Mouse (Mus musculus) brain, embryonic 18.5 days (tissue): ENCODE results near the gene Kdm7a.

Experiments
- DNase-seq: peaks from one replicate; pipeline ENCODE4 v3.0.0-alpha.2; 2012; ENCODE audit warnings: low read depth, low spot score

Kdm7a gene

DNA sequence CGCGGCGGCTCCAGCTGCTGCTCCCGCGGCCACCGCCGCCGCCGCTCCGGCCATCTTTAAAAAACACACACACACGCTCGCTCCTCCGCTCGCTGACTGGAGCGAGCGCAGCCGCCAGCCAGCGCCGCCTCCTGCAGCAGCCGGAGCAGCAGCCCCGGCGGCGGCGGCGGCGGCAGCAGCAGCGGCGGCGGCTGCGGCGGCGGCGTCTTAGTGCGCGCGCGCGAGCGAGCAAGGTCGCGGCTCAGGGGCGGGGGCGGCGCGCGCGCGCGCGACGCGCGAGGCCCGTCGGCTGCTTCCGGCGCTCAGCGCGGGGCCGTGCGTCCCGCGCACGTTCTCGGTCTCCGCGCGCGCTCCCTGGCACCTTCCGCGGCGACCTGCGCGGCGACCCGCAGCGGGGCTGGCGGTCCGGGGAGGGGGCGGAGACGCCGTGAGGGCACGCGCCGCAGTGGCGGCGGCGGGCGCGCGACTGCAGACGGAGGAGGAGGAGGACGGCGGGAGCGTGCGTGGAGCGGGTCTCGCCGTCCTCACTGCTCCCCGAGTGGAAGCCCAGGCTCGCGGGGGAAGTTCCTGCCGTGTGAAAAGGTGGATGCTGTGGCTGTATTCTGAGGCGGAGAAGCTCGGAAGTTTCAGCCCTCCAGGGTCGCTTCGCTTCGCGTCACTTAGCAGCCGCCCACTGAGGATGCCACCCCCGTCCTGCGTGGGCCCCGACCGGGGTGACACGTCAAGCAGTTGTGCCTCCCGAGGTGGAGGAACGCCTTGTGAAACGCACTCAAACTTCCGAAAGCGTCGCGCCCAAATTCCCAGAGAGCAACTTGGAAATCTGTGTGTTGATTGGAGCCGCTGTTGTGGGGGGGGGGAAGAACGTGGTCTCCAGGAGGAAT is at the start of gene Kdm7a:
TSS of gene Kdm7a (minus strand) at position 209 of the 881 bp plus-strand sequence.
- DNase-seq, result peak; percentile 77

DNA sequence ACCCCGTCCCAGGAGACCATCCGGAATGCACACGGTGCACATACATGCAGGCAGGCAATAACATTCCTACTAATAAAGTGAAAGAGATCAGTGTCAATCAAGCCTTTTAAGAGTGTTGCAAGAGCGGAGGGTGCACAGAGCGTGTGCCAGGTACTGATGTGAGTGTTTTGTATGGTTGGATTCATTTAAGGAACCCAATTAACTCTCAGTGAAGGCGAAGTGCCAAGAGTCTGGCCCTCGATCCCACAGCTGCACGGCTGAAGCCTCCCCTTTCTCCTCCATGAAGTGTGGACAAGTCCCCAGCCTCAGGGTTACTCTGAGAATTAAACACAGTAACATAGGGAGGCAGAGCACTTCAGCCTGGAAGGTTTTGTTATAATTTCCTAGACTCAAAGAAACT is 48.7 kb upstream of the Kdm7a start:
- DNase-seq, result no peak

DNA sequence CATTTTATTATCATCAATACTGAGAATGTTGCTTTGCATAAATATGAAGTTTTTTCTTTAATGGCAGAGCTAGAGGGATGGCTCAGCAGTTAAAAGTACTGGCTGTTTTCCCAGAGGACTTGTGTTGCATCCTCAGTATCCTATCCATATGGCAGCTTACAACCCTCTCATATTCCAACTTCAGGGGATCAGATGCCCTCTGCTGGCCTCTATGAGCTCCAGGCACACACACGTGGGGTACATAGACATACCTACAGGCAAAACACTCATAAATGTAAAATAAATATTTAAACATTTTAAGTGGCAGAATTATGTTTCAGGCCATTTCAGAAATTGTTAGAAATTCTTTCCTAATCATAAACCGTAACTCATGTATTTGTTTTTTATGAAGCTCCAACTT is 43.5 kb upstream of the Kdm7a start:
- no peak for DNase-seq

DNA sequence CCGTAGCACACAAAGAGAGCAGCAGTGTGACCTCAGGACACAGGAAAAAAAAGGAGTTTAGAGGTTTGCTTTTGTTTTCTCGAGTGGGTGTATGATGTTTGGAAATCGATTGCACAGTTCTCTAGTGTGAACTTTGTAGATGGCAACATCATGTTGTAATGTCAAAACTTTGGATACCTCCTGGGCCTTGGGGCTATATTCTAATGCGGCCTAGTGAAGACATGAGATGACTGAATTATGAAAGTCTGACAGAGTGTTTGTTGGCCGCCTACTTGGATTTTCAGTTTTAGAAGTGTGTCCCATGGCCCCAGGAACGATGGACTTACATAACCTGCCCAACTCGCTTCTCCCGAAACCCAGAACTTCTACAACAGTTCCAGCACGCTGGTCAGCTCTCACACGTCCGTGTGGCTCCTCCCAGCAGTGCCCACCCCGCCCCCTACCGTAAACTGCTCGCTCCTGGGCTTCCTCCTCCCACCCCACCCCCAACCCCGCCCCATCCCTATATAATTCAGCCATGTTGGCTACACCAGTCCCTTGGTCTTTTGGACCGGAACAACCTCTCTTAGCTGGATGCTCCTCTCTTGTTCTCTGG is 42.7 kb upstream of the Kdm7a start:
- no peak for DNase-seq

DNA sequence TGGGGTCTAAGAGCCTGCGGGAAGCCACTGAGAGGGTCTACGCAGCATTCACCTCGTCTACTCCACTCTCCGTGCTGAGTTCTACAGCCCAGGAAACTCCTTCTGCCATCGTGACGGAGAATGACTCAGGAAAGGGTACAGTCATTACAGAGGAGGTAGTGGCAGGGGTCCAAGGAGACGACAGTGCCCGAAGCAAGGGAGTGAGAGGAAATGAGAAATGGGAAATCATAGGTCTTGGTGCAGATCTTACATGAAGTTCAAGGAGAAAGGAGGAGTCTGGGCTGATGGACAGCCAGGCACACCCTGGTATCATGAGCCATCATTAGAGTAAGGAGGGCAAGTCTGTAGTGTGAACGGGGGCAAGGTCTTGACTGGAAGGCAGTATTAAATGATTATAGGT is 37.5 kb upstream of the Kdm7a start:
- no peak for DNase-seq

DNA sequence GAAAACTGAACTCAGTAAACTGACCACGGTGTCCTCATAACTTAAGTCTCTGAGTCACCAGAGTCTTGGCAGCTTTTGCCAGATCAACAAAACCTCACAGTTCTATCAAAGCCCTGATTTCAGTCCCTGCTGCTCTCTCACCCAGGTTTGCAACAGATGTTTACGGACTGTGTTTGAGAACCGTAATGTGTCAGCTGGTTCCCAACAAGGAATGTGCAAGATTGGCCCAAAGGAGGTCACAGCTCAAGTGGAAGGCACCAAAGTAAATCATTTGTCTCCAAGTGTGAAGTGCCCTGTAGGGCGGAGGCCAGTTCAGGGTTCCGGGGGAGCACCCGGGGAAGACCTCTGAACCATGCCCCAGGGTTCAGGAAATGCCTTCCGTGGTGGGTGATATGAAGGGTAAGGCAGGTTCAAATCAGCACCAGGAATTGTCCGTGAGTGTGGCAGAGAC is 36.9 kb upstream of the Kdm7a start:
- DNase-seq, result no peak

DNA sequence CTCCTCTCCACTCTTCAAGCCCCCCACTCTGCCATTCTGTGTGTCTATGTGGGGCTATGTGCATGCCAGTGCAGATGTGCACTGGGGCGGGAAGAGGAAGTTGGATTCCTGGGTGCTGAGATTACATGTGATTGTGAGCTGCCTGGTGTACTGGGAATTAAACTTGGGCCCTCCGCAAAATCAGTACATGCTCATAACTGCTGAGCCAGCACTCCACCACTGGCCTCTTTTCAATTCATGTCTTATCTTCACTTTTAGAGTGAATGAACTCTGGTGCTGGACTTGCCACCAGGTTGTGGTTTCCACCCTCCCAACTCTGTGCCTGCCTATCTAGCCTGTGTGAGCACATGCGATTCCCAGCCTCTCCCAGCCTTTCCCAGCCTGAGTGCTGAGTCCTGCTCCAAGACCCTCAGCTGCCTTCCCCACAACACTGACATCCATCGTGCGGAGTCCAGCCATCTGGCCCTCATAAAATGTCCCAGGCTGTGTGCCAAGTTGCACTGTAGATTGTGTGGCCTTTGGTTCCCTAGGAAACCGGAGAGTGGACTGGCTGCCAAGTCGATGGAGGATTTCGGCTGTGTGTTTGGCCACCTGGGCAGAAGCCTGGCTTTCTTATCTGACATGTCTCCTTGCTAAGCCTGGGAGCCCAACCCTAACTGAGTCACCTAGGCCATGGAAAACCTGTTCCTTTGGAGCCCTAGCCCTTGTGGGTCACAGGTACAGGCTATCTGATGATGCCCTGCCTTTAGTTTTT is 36.3 kb upstream of the Kdm7a start:
- peak; percentile 72 for DNase-seq

DNA sequence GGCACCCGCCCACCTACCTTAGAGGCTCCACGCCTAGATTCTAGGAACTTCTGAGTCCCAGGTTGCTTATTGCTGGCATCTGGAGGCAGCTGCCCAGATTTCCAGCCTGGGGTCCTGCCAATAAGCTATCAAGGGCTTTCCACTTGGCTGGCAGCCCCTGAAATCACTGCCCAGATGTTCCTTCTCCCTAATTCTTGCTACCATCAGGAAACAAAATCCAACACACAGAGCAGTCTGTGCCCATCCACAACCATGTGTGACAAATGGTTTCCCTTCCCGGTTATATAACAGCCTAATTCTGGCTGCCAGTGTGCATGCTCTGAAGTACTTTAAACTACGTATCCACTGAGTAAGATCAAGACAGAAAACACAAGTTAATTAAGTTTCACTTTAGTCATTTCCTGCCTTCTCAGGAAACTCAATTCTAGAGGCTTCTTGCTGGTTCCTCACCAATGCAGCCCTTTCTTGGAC is 34.9 kb upstream of the Kdm7a start:
- DNase-seq, result no peak

DNA sequence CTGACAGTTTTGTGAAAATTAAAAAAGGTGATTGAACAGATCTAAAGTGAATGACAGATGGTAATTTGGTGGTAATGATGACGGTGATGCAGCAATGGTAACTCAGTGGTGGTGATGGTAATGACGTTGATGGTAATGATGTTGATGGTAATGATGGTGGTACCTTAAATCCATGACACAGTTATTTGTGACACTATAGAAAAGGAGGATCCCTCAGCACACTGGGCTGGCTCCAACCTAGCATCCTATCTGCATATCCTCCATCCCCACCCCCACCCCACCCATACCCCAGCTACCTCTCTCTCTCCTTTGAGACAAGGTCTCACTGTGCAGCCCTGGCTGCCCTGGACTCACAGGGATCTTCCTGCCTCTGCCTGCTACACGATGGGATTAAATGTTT is 34.4 kb upstream of the Kdm7a start:
- DNase-seq, result no peak

DNA sequence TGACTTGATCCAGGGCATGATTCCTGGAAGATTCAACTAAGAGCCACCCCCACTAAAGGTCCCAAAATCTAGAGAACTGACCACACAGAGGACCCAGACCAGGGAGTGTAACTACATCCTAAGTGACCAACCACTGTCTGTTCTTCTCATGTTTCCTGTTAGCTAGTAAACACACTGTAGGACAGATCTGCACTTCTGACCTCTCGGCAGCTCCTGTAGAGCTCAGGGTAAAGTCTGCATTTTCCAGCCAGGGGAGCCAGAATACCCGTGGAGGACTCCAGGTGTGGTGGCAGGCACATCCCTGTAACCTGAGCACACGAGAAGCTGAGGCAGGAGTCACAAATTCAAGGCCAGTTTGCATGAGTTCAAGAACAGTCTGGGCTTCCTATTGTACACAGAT is 31.3 kb upstream of the Kdm7a start:
- no peak for DNase-seq

DNA sequence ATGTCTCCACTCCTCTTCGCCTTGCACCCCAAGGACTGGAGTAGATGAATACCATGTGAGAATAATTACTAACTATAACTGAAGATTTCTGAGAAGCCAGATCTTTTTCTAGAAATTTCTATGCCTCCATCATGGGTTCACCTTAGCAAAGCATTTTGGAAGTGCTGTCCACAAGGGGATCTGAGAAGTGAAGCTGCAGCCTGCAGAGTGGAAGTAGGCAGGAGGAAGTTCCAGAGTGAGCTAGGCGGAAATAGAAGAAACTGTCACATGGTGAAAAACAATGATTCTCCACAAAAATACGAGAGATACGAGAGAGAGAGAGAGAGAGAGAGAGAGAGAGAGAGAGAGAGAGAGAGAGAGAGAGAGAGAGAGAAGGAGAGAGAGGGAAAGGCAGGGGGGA is 26.0 kb upstream of the Kdm7a start:
- no peak for DNase-seq

DNA sequence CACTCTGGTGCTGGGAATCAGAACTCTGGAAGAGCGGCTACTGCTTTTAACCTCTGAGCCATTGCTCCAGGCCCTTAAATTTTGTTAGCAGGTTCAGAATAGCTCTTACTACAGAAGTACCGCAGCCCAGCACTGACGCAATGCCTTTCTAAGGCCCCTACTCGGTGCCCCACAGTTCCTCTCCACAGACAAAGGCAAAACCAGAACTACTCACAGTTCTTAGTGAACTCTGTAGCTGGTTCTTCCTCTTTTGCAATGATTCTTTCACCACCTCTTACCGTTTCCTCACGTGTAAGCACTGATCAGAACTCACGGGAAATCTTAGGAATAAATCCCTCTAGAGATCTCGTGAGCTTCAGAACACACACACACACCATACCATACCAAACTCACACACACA is 24.1 kb upstream of the Kdm7a start:
- no peak for DNase-seq

DNA sequence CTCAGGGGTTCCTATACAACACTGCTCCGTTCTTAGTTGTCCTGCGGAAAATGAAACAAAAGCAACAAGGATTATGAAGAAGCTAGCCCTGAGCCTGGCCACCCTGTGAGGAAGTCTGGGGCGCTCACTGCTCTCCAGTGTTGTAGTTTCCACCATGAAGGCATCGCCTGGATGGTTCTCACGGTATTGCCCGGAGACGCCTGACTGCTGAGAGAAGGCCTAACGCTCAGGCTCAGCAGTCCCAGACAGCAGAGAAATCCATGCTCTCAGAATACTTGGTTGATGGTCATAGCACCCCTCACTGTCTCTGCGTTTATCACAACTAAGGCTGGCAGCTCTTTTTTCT is 20.0 kb upstream of the Kdm7a start:
- no peak for DNase-seq

DNA sequence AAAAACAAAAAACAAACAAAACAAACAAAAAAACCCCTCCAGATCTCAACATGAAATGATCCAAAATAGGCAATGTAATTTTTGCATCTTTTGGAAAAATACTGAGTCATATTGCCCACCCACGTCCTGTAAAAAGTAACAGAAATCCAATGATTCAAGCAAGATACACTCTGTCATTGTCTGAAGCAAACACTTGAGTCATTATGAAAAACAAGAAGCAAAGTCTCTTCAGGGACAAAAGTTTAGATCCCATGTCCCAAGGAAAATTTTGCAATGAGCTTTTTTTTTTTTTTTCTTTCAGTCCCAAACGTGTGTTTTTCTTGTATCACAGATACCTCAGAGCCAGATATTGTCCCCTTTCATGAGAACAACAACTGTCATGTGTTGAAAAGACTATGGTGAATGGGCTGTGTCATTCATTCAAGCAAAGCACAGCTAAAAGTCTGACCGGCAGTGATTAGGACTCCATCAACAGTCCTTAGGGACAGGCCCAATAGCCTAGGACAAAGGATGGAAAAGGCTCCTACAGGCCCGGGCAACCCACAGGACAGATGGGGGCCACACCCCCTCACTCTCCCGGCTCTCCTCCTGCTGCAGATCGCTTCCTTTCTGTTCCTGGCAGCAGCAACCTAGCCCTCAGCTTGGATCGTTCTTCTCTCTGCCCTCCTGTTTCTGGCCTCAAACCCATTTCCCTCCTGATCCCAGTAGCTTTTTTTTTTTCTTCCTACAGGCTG is 19.5 kb upstream of the Kdm7a start:
- DNase-seq, result no peak

DNA sequence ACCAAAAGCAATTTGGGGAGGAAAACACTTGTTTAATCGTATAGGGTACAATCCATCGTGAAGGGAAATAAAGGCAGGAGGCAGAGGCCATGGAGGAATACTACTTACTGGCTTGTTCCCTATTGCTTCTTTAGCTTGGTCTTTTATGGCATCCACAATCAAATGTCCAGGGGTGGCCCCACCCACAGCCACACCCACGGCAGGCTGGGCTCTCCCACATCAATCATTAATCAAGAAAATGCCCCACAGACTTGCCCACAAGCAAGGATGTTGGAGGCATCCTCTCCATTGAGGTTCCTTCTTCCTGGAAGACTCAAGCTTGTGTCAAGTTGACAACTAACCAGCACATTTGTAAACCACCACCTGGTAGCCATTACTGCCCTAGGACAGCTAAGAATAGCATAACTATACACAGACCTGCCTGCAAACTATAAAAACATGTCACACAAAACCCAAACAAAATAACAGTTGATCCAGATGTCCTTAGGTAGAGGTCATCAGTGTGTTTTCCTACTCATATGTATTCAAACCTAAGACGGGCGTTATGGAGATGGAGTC is 16.8 kb upstream of the Kdm7a start:
- no peak for DNase-seq

DNA sequence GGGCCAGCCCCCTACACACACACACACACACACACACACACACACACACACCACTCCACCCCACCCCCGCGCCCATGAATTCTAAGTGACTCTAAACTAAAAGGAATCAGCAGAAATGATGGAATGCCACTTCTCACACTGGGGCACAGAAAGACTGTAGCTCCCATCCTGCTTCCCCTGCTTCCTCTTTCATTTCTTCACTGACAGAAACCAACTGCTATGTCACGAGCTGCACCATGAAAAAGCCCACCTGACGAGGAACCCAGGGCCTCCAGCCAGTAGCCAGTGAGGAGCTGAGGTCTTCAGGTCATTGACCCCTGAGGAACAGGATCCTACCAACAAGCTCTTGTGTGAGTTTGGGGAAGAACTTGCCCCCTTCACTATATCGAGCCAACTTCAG is 15.9 kb upstream of the Kdm7a start:
- no peak for DNase-seq

DNA sequence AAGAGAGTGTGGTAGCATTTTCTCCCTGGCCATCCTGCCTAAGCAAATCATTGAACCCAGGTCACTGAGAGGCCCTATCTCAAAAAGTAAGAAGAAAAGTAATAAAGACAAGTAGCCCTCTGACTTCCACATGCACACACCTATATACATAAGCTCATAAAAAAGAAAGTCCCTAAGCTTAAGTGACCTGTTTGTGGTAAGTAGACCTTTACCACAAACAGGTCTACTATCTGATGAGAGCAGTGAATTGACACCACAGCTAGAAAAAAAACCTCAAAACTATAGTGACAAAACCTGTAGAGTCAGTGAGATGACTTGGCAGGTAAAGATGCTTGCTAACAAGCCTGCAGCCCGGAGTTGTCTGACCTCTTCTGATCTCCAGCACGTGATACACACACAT is 11.4 kb upstream of the Kdm7a start:
- no peak for DNase-seq

DNA sequence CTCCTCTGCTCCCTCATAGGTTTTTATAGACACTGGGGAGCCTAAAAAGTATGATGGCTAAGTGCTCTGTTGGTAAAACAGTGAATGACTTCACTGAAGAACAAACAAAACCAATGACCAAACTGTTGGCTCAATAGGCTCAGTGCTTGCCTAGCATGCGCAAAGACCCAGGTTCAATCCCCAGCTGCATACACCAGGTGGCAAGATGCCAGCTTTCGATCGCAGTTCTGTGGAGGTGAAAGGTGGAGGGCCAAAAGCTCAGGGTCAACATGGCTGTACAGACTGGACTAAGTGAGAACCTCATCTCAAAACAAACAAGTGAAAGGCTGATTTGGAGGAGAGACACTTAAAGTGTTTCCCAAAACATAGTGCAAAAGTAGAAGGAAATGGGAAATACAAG is 10.5 kb upstream of the Kdm7a start:
- no peak for DNase-seq

DNA sequence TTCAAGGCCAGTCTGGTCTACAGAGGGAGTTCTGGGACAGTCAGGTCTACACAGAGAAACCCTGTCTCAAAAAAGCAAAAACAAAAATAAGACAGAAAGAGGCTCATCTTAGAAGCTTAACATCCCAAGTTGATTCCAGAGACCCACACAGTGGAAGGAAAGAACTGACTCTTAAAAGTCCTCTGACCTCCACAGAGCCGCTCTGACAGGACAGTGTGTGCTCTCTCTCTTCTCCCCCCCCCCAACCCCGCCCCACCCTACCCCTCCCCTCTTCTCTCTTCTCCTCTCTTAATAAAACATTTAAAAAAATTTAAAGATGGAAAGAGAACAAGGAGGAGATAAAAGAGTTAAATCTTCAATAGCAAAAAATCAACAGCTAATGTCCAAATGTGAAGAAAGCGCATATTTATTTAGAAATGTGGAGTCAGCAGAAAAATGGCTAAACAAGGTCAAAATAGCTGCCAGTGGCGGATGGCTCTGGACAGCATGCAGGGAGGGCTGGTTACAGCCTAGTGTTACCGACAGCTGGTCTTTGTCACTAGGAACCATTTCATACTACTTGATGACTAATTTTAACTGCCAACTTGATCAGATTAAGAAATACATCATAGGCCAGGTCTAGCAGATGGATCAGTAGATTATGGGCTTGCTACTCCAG is 8.5 kb upstream of the Kdm7a start:
- no peak for DNase-seq

DNA sequence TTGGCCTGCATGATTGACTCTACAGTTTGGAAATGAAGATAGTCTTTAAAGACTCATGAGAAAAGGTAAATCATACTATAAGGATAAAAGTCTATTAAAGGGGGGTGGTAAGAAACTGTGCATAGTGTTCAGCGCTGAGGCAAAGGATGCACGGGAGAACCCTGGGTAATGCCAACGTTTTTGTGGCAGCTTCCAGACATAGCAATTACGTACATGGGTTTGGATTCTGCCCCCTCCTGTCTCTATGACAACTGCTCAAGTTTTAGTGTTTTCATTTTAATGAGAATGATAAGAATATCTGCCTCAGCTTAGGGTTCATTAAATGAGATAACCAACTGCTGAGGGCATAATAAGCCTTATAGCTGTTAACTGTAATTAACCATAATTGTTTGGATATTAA is 3.1 kb upstream of the Kdm7a start:
- DNase-seq, result no peak

DNA sequence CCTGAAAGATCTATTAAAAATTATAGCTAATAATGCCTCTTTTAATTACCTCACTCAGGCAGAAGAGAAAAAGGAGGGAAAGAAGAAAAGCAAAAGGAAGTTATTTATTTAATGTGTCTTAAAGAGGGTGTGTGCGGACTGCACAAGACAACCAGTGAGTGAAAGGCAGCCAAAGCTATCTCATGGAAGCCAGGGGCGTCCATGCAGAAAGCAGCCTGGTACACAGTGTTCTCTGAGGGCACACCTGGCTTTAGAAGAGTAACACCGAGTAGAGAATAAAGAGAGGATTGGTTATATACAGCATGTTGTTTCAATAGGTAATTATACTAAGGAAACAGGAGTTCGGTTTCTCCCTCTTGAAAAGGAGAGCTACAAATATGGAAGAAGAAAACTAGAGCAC is 1.6 kb upstream of the Kdm7a start:
- DNase-seq, result no peak
